Mouse (Mus musculus): ENCODE data around the gene Morc1. TPM values are rescaled to one million over a fixed set of nuclear protein-coding genes. Genes with fewer than 3 reads are reported as not detected.
A peak's percentile ranks its signal among the peaks of the same experiment; 100 is the strongest.

Gene Morc1
- polyA plus RNA-seq, 1 experiment from 2014 or later: 0.05 TPM

GRCm38 (mm10) chr16:48419035-48419434 lies 12.0 kb upstream of the Morc1 start:
- no peaks in the 10 kb centered on the region for H3K36me3 ChIP-seq
- no peak overlapping the region for H3K4me3 ChIP-seq (replicated peaks)
- no peak overlapping the region for H3K4me2 ChIP-seq
- WGBS: 69% methylated on average over 2 of the region's 2 CpGs
- ATAC-seq (ENCODE audit: insufficient read depth, low FRiP score, low read depth): no peak
- H3K27ac ChIP-seq: no peak overlapping the region
- H3K4me1 ChIP-seq: no peaks in the 10 kb centered on the region
- H3K9ac ChIP-seq: no peak overlapping the region
- no peaks in the 10 kb centered on the region for H3K9me3 ChIP-seq
- no peaks in the 10 kb centered on the region for H3K27me3 ChIP-seq (replicated peaks)

- WGBS: 51% methylated on average over 2 of the region's 2 CpGs
- Histone ChIP-seq H3K4me1 (no peaks in the 10 kb centered on the region), H3K9ac (no peak overlapping the region), H3K4me2 (no peak overlapping the region), H3K27ac (no peak overlapping the region), H3K4me3 (replicated peaks) (no peak overlapping the region), H3K36me3 (no peaks in the 10 kb centered on the region), H3K27me3 (replicated peaks) (no peaks in the 10 kb centered on the region), H3K9me3 (no peaks in the 10 kb centered on the region)
- ATAC-seq (ENCODE audit: insufficient read depth, low FRiP score, low read depth): no peak
Measured at GRCm38 (mm10) chr16:48422501-48422900, 8.5 kb upstream of the Morc1 start.

- ATAC-seq (ENCODE audit: insufficient read depth, low FRiP score, low read depth): no peak
Measured at GRCm38 (mm10) chr16:48424069-48424468, 7.0 kb upstream of the Morc1 start.

GRCm38 (mm10) chr16:48429427-48429826 lies 1.6 kb upstream of the Morc1 start:
- 68% methylated on average over 1 of the region's 1 CpGs for WGBS
- Histone ChIP-seq H3K4me2 (no peak overlapping the region), H3K27ac (no peak overlapping the region), H3K4me3 (replicated peaks) (no peak overlapping the region), H3K27me3 (replicated peaks) (no peaks in the 10 kb centered on the region), H3K9me3 (no peaks in the 10 kb centered on the region), H3K4me1 (no peaks in the 10 kb centered on the region), H3K36me3 (no peaks in the 10 kb centered on the region), H3K9ac (no peak overlapping the region)
- no peak for ATAC-seq (ENCODE audit: insufficient read depth, low FRiP score, low read depth)

More at GRCm38 (mm10) chr16:48424069-48424468, 7.0 kb upstream of the Morc1 start:
- Histone ChIP-seq H3K27me3 (replicated peaks) (no peaks in the 10 kb centered on the region), H3K4me2 (no peak overlapping the region), H3K36me3 (no peaks in the 10 kb centered on the region), H3K9ac (no peak overlapping the region), H3K4me3 (replicated peaks) (no peak overlapping the region), H3K9me3 (no peaks in the 10 kb centered on the region), H3K4me1 (no peaks in the 10 kb centered on the region), H3K27ac (no peak overlapping the region)
- WGBS: 85% methylated on average over 4 of the region's 4 CpGs

GRCm38 (mm10) chr16:48435454-48435853 lies 4.4 kb downstream of the Morc1 start:
- Histone ChIP-seq H3K9me3 (no peaks in the 10 kb centered on the region), H3K4me2 (no peak overlapping the region), H3K4me1 (no peaks in the 10 kb centered on the region), H3K36me3 (no peaks in the 10 kb centered on the region), H3K9ac (no peak overlapping the region), H3K27me3 (replicated peaks) (no peaks in the 10 kb centered on the region), H3K4me3 (replicated peaks) (no peak overlapping the region), H3K27ac (no peak overlapping the region)
- ATAC-seq (ENCODE audit: insufficient read depth, low FRiP score, low read depth): no peak
- 32% methylated on average over 1 of the region's 1 CpGs for WGBS

- no peaks in the 10 kb centered on the region for H3K4me1 ChIP-seq
- ATAC-seq (ENCODE audit: insufficient read depth, low FRiP score, low read depth): no peak
- H3K4me2 ChIP-seq: no peak overlapping the region
- H3K9ac ChIP-seq: no peak overlapping the region
- no peaks in the 10 kb centered on the region for H3K36me3 ChIP-seq
- H3K4me3 ChIP-seq (replicated peaks): no peak overlapping the region
- no peak overlapping the region for H3K27ac ChIP-seq
- H3K27me3 ChIP-seq (replicated peaks): no peaks in the 10 kb centered on the region
- no peaks in the 10 kb centered on the region for H3K9me3 ChIP-seq
Measured at GRCm38 (mm10) chr16:48437476-48437875, 6.4 kb downstream of the Morc1 start.

GRCm38 (mm10) chr16:48444589-48444988 lies 13.6 kb downstream of the Morc1 start:
- Histone ChIP-seq H3K9me3 (no peaks in the 10 kb centered on the region), H3K27me3 (replicated peaks) (no peaks in the 10 kb centered on the region), H3K4me2 (no peak overlapping the region), H3K4me1 (no peaks in the 10 kb centered on the region), H3K4me3 (replicated peaks) (no peak overlapping the region), H3K36me3 (no peaks in the 10 kb centered on the region), H3K9ac (no peak overlapping the region), H3K27ac (no peak overlapping the region)
- no peak for ATAC-seq (ENCODE audit: insufficient read depth, low FRiP score, low read depth)
- 91% methylated on average over 5 of the region's 5 CpGs for WGBS

GRCm38 (mm10) chr16:48446161-48446925 lies 15.3 kb downstream of the Morc1 start:
- no peak overlapping the region for H3K4me3 ChIP-seq (replicated peaks)
- 69% methylated on average over 8 of the region's 8 CpGs for WGBS
- no peaks in the 10 kb centered on the region for H3K9me3 ChIP-seq
- no peak overlapping the region for H3K27ac ChIP-seq
- H3K4me2 ChIP-seq: no peak overlapping the region
- no peak for ATAC-seq (ENCODE audit: insufficient read depth, low FRiP score, low read depth)
- no peaks in the 10 kb centered on the region for H3K4me1 ChIP-seq
- no peaks in the 10 kb centered on the region for H3K27me3 ChIP-seq (replicated peaks)
- H3K36me3 ChIP-seq: no peaks in the 10 kb centered on the region
- H3K9ac ChIP-seq: no peak overlapping the region

- H3K4me3 ChIP-seq (replicated peaks): no peak overlapping the region
- no peaks in the 10 kb centered on the region for H3K36me3 ChIP-seq
- no peaks in the 10 kb centered on the region for H3K9me3 ChIP-seq
- 34% methylated on average over 3 of the region's 3 CpGs for WGBS
- H3K4me1 ChIP-seq: no peaks in the 10 kb centered on the region
- no peaks in the 10 kb centered on the region for H3K27me3 ChIP-seq (replicated peaks)
- no peak overlapping the region for H3K9ac ChIP-seq
- ATAC-seq (ENCODE audit: insufficient read depth, low FRiP score, low read depth): no peak
- H3K27ac ChIP-seq: no peak overlapping the region
- no peak overlapping the region for H3K4me2 ChIP-seq
Measured at GRCm38 (mm10) chr16:48453264-48453663, 22.2 kb downstream of the Morc1 start.

- Histone ChIP-seq H3K4me3 (replicated peaks) (no peak overlapping the region), H3K4me2 (no peak overlapping the region), H3K27ac (no peak overlapping the region), H3K4me1 (no peaks in the 10 kb centered on the region), H3K9ac (no peak overlapping the region), H3K27me3 (replicated peaks) (no peaks in the 10 kb centered on the region), H3K36me3 (no peaks in the 10 kb centered on the region), H3K9me3 (no peaks in the 10 kb centered on the region)
- no peak for ATAC-seq (ENCODE audit: insufficient read depth, low FRiP score, low read depth)
- WGBS: 84% methylated on average over 10 of the region's 10 CpGs
Measured at GRCm38 (mm10) chr16:48473396-48473795, 42.4 kb downstream of the Morc1 start.

GRCm38 (mm10) chr16:48474896-48475802 lies 44.1 kb downstream of the Morc1 start:
- Histone ChIP-seq H3K27ac (no peak overlapping the region), H3K9me3 (no peaks in the 10 kb centered on the region), H3K9ac (no peak overlapping the region), H3K36me3 (no peaks in the 10 kb centered on the region), H3K27me3 (replicated peaks) (no peaks in the 10 kb centered on the region), H3K4me2 (no peak overlapping the region), H3K4me3 (replicated peaks) (no peak overlapping the region), H3K4me1 (no peaks in the 10 kb centered on the region)
- no peak for ATAC-seq (ENCODE audit: insufficient read depth, low FRiP score, low read depth)
- 36% methylated on average over 4 of the region's 4 CpGs for WGBS

- Histone ChIP-seq H3K9ac (no peak overlapping the region), H3K4me2 (peak overlapping the region; percentile 27; the same call in 1 of the 2 replicates), H3K9me3 (no peaks in the 10 kb centered on the region), H3K4me3 (replicated peaks) (no peak overlapping the region), H3K4me1 (no peaks in the 10 kb centered on the region), H3K27me3 (replicated peaks) (no peaks in the 10 kb centered on the region), H3K36me3 (no peaks in the 10 kb centered on the region), H3K27ac (0 out of 2 replicates have a peak overlapping the region, but pooled peaks have one; percentile 11)
- peak; percentile 90 for ATAC-seq (ENCODE audit: insufficient read depth, low FRiP score, low read depth)
- WGBS: 56% methylated on average over 8 of the region's 8 CpGs
Measured at GRCm38 (mm10) chr16:48479266-48479848, 48.3 kb downstream of the Morc1 start.

All from stomach, embryonic 15.5 days (tissue).